Mouse (Mus musculus) thymus, postnatal 36 days (tissue): ENCODE results near the gene Sept11.

Experiments
- DNase-seq, 2 experiments: peaks; one replicate each; pipeline ENCODE4 v3.0.0; 2022; ENCODE audit warnings: mixed read lengths in 2 of 2

The Sept11 gene

GRCm38 (mm10) chr5:93097204-93097906, 4.1 kb downstream of the Sept11 start:
- no peak for DNase-seq

- DNase-seq = no peak
Measured at GRCm38 (mm10) chr5:93098219-93098618, 5.0 kb downstream of the Sept11 start.

GRCm38 (mm10) chr5:93098811-93099210, 5.6 kb downstream of the Sept11 start:
- DNase-seq = no peak

GRCm38 (mm10) chr5:93100906-93101305, 7.7 kb downstream of the Sept11 start:
- no peak for DNase-seq

- no peak for DNase-seq
Measured at GRCm38 (mm10) chr5:93101371-93101791, 8.1 kb downstream of the Sept11 start.

GRCm38 (mm10) chr5:93103603-93104002, 10.4 kb downstream of the Sept11 start:
- DNase-seq = no peak

- DNase-seq = no peak
Measured at GRCm38 (mm10) chr5:93104987-93105823, 12.0 kb downstream of the Sept11 start.

- DNase-seq = no peak
Measured at GRCm38 (mm10) chr5:93106048-93106447, 12.8 kb downstream of the Sept11 start.

- no peak for DNase-seq
Measured at GRCm38 (mm10) chr5:93108703-93109102, 15.5 kb downstream of the Sept11 start.

- DNase-seq = no peak
Measured at GRCm38 (mm10) chr5:93109555-93109954, 16.3 kb downstream of the Sept11 start.

- no peak for DNase-seq
Measured at GRCm38 (mm10) chr5:93112290-93112689, 19.1 kb downstream of the Sept11 start.

- DNase-seq = no peak
Measured at GRCm38 (mm10) chr5:93113517-93113916, 20.3 kb downstream of the Sept11 start.

- no peak for DNase-seq
Measured at GRCm38 (mm10) chr5:93114515-93114914, 21.3 kb downstream of the Sept11 start.

- DNase-seq = no peak
Measured at GRCm38 (mm10) chr5:93115059-93115458, 21.8 kb downstream of the Sept11 start.

- DNase-seq = no peak
Measured at GRCm38 (mm10) chr5:93115854-93116253, 22.6 kb downstream of the Sept11 start.

GRCm38 (mm10) chr5:93117648-93118047, 24.4 kb downstream of the Sept11 start:
- no peak for DNase-seq

GRCm38 (mm10) chr5:93121660-93122059, 28.4 kb downstream of the Sept11 start:
- DNase-seq = no peak

- DNase-seq = no peak
Measured at GRCm38 (mm10) chr5:93124031-93124826, 31.0 kb downstream of the Sept11 start.

GRCm38 (mm10) chr5:93125325-93125724, 32.1 kb downstream of the Sept11 start:
- DNase-seq = no peak

GRCm38 (mm10) chr5:93126222-93126929, 33.1 kb downstream of the Sept11 start:
- no peak for DNase-seq

GRCm38 (mm10) chr5:93126930-93127562, 33.8 kb downstream of the Sept11 start:
- no peak for DNase-seq

- no peak for DNase-seq
Measured at GRCm38 (mm10) chr5:93127722-93128121, 34.5 kb downstream of the Sept11 start.
